Mouse (Mus musculus) heart, embryonic 16.5 days (tissue): ENCODE data around the gene Zdhhc19. TPM values are rescaled to one million over a fixed set of nuclear protein-coding genes. Genes with fewer than 3 reads are reported as not detected.
A peak's percentile ranks its signal among the peaks of the same experiment; 100 is the strongest.

Source experiments
- ATAC-seq: fragments of 200-750 bp; cut with Nextera tagmentation; replicated peaks from 2 replicates; pipeline ENCODE4 v1.8.0; 2017; ENCODE audit warnings: moderate number of reproducible peaks; ENCODE audit not compliant: insufficient read depth, low FRiP score; ENCODE audit errors: extremely low read depth
- H3K27ac ChIP-seq: fragments of 300-500 bp; sonication (generic); 2 replicates; pipeline ENCODE4 v1.5.1; 2014; ENCODE audit warnings: mild to moderate bottlenecking, low read length, control low read depth, moderate library complexity
- H3K27me3 ChIP-seq: fragments of 300-500 bp; sonication (generic); 2 replicates; pipeline ENCODE4 v1.6.1; 2014; ENCODE audit warnings: low read length, mixed read lengths; ENCODE audit not compliant: control insufficient read depth, insufficient read depth
- H3K36me3 ChIP-seq: fragments of 300-500 bp; sonication (generic); 2 replicates; pipeline ENCODE4 v1.6.1; 2014; ENCODE audit not compliant: control insufficient read depth, insufficient read depth
- H3K4me1 ChIP-seq: fragments of 300-500 bp; sonication (generic); 2 replicates; pipeline ENCODE4 v1.6.1; 2014; ENCODE audit warnings: low read length, mixed read lengths; ENCODE audit not compliant: control insufficient read depth, insufficient read depth
- H3K4me2 ChIP-seq: fragments of 300-500 bp; sonication (generic); 2 replicates; pipeline ENCODE4 v1.6.1; 2014; ENCODE audit warnings: low read depth, mild to moderate bottlenecking, control low read depth, low read length
- H3K4me3 ChIP-seq: fragments of 300-500 bp; sonication (generic); 2 replicates; pipeline ENCODE4 v1.5.1; 2014; ENCODE audit warnings: mild to moderate bottlenecking, control low read depth, low read length
- H3K9ac ChIP-seq: fragments of 300-500 bp; sonication (generic); 2 replicates; pipeline ENCODE4 v1.6.1; 2014; ENCODE audit warnings: low read length, control low read depth
- H3K9me3 ChIP-seq: fragments of 300-500 bp; sonication (generic); replicated peaks from 2 replicates; pipeline ENCODE4 v1.6.1; 2016; ENCODE audit warnings: low read length; ENCODE audit not compliant: control insufficient read depth
- WGBS: fragments of 180-500 bp; shearing (Covaris S2); extraction: QIAGEN DNeasy Blood & Tissue Kit; methylation state at CpG from one replicate; pipeline ENCODE4 v1.1.7; 2014; 5-methylcytosine and 5-hydroxymethylcytosine counted together
- polyA plus RNA-seq: library from polyadenylated mRNA; unstranded; fragments of >200 nt; fragmentation: Nextera tagmentation; extraction: Ambion mirVana; gene quantifications from 2 replicates; pipeline ENCODE4 v1.2.1, GENCODE M21; 2015

Gene Zdhhc19
- polyA plus RNA-seq, 1 experiment from 2014 or later, result not detected

- H3K4me2 ChIP-seq, result no peak overlapping the region
- H3K4me1 ChIP-seq, result peaks cover 13% of the 10 kb centered on the region
- H3K36me3 ChIP-seq, result peaks cover 13% of the 10 kb centered on the region; the same call in 1 of the 2 replicates
- 54% methylated on average over 4 of the region's 4 CpGs for WGBS
- no peak for ATAC-seq
- no peak overlapping the region for H3K27ac ChIP-seq
- H3K4me3 ChIP-seq, result no peak overlapping the region
- no peaks in the 10 kb centered on the region for H3K27me3 ChIP-seq
- H3K9me3 ChIP-seq, result no peaks in the 10 kb centered on the region
- H3K9ac ChIP-seq, result no peak overlapping the region
These were observed 35.5 kb upstream of the Zdhhc19 start for GRCm38 (mm10) chr16:32460518-32460917.

- Histone ChIP-seq H3K27ac (no peak overlapping the region), H3K9ac (no peak overlapping the region), H3K4me1 (peaks cover 13% of the 10 kb centered on the region), H3K27me3 (no peaks in the 10 kb centered on the region), H3K9me3 (no peaks in the 10 kb centered on the region), H3K36me3 (peaks cover 8% of the 10 kb centered on the region; the same call in 1 of the 2 replicates), H3K4me2 (no peak overlapping the region), H3K4me3 (no peak overlapping the region)
- no peak for ATAC-seq
- 92% methylated on average over 5 of the region's 5 CpGs for WGBS
These were observed 34.4 kb upstream of the Zdhhc19 start for GRCm38 (mm10) chr16:32461713-32462112.

- WGBS, result 83% methylated on average over 16 of the region's 16 CpGs
- Histone ChIP-seq H3K27me3 (no peaks in the 10 kb centered on the region), H3K9me3 (no peaks in the 10 kb centered on the region), H3K27ac (peak overlapping the region; percentile 77), H3K4me2 (peak overlapping the region; percentile 11; the same call in 1 of the 2 replicates), H3K4me1 (peaks cover 8% of the 10 kb centered on the region), H3K9ac (no peak overlapping the region), H3K36me3 (peaks cover 15% of the 10 kb centered on the region), H3K4me3 (no peak overlapping the region)
- no peak for ATAC-seq
These were observed 33.1 kb upstream of the Zdhhc19 start for GRCm38 (mm10) chr16:32462950-32463349.

- peak; percentile 73; the same call in 1 of the 2 replicates for ATAC-seq
- peaks cover 15% of the 10 kb centered on the region for H3K36me3 ChIP-seq
- no peaks in the 10 kb centered on the region for H3K9me3 ChIP-seq
- H3K9ac ChIP-seq, result no peak overlapping the region
- H3K4me2 ChIP-seq, result peak overlapping the region; percentile 11; the same call in 1 of the 2 replicates
- H3K27ac ChIP-seq, result peak overlapping the region; percentile 77
- peaks cover 8% of the 10 kb centered on the region for H3K4me1 ChIP-seq
- no peaks in the 10 kb centered on the region for H3K27me3 ChIP-seq
- no peak overlapping the region for H3K4me3 ChIP-seq
- 41% methylated on average over 2 of the region's 2 CpGs for WGBS
These were observed 32.6 kb upstream of the Zdhhc19 start for GRCm38 (mm10) chr16:32463426-32463825.

- Histone ChIP-seq H3K36me3 (peaks cover 19% of the 10 kb centered on the region), H3K9me3 (no peaks in the 10 kb centered on the region), H3K27me3 (no peaks in the 10 kb centered on the region), H3K27ac (no peak overlapping the region), H3K9ac (no peak overlapping the region), H3K4me1 (peaks cover 8% of the 10 kb centered on the region), H3K4me3 (no peak overlapping the region), H3K4me2 (no peak overlapping the region)
- ATAC-seq, result no peak
- 0% methylated on average over 1 of the region's 1 CpGs for WGBS
These were observed 31.2 kb upstream of the Zdhhc19 start for GRCm38 (mm10) chr16:32464908-32465307.

- Histone ChIP-seq H3K4me3 (no peak overlapping the region), H3K27me3 (no peaks in the 10 kb centered on the region), H3K36me3 (peaks cover 29% of the 10 kb centered on the region), H3K4me2 (no peak overlapping the region), H3K9me3 (no peaks in the 10 kb centered on the region), H3K4me1 (peaks cover 2% of the 10 kb centered on the region; the same call in 1 of the 2 replicates), H3K27ac (no peak overlapping the region), H3K9ac (no peak overlapping the region)
- no peak for ATAC-seq
- WGBS, result 67% methylated on average over 3 of the region's 3 CpGs
These were observed 27.6 kb upstream of the Zdhhc19 start for GRCm38 (mm10) chr16:32468488-32468887.

GRCm38 (mm10) chr16:32469404-32470105, 26.5 kb upstream of the Zdhhc19 start:
- Histone ChIP-seq H3K9me3 (no peaks in the 10 kb centered on the region), H3K4me2 (no peak overlapping the region), H3K4me3 (no peak overlapping the region), H3K4me1 (no peaks in the 10 kb centered on the region), H3K27me3 (no peaks in the 10 kb centered on the region), H3K9ac (no peak overlapping the region), H3K36me3 (peaks cover 29% of the 10 kb centered on the region), H3K27ac (no peak overlapping the region)
- WGBS, result 69% methylated on average over 5 of the region's 5 CpGs
- no peak for ATAC-seq

- peaks cover 20% of the 10 kb centered on the region for H3K36me3 ChIP-seq
These were observed 23.6 kb upstream of the Zdhhc19 start for GRCm38 (mm10) chr16:32472276-32473015.

GRCm38 (mm10) chr16:32477315-32477714, 18.8 kb upstream of the Zdhhc19 start:
- H3K36me3 ChIP-seq, result peaks cover 2% of the 10 kb centered on the region; the same call in 1 of the 2 replicates
- H3K27ac ChIP-seq, result no peak overlapping the region
- no peaks in the 10 kb centered on the region for H3K9me3 ChIP-seq
- H3K4me1 ChIP-seq, result peaks cover 7% of the 10 kb centered on the region; the same call in 1 of the 2 replicates
- no peak overlapping the region for H3K4me3 ChIP-seq
- no peak overlapping the region for H3K4me2 ChIP-seq
- no peak overlapping the region for H3K9ac ChIP-seq
- WGBS, result 35% methylated on average over 6 of the region's 6 CpGs
- peak; percentile 72 for ATAC-seq
- no peaks in the 10 kb centered on the region for H3K27me3 ChIP-seq

More at GRCm38 (mm10) chr16:32472276-32473015, 23.6 kb upstream of the Zdhhc19 start:
- H3K27me3 ChIP-seq, result no peaks in the 10 kb centered on the region
- no peak overlapping the region for H3K27ac ChIP-seq
- no peaks in the 10 kb centered on the region for H3K9me3 ChIP-seq
- H3K4me2 ChIP-seq, result no peak overlapping the region
- no peak for ATAC-seq
- no peak overlapping the region for H3K4me3 ChIP-seq
- WGBS, result 84% methylated on average over 7 of the region's 7 CpGs
- H3K9ac ChIP-seq, result no peak overlapping the region
- H3K4me1 ChIP-seq, result peaks cover 4% of the 10 kb centered on the region; the same call in 1 of the 2 replicates
